Mouse (Mus musculus) left cerebral cortex, postnatal 14 days (tissue): Measurements from ENCODE around the gene Dok3. TPM values are rescaled to one million over a fixed set of nuclear protein-coding genes. Genes with fewer than 3 reads are reported as not detected.

Experiments
- DNase-seq, 2 experiments: peaks; one replicate each; pipeline ENCODE4 v3.0.0; 2021 to 2022; ENCODE audit warnings: low spot score in 2 of 2, mixed read lengths in 1 of 2
- intact Hi-C: fragments of 180-260 bp; cut with DNase I; formaldehyde crosslinking; loops from one replicate; pipeline ENCODE4 v1.15.1; 2025
- total RNA-seq, 2 experiments: library from RNA; stranded (reverse); gene quantifications; 2 replicates each; pipeline ENCODE4 v1.2.3; 2021

Dok3 gene
- total RNA-seq, 2 experiments from 2014 or later, result 6.2 to 7.9 TPM

DNA sequence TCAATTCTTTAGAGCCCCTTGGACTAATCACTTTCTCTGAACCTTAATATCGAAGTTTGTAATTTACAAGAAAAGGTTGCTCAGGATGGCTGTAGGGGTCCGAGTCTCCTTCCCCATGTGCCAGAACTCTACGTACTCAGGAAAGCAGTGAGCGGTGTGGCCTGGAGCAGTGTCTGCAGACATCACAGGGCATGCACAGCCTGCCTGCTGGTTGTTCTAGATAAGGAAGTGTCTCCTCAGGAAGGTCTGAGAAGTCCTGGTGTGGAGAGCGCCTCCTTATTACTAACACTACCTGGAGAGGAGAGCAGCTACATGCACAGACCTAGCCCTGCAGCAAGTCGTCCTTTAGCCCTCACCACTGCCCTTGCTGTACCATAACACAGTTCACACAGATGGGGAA, 15.7 kb upstream of the Dok3 start:
- DNase-seq, result no peak

DNA sequence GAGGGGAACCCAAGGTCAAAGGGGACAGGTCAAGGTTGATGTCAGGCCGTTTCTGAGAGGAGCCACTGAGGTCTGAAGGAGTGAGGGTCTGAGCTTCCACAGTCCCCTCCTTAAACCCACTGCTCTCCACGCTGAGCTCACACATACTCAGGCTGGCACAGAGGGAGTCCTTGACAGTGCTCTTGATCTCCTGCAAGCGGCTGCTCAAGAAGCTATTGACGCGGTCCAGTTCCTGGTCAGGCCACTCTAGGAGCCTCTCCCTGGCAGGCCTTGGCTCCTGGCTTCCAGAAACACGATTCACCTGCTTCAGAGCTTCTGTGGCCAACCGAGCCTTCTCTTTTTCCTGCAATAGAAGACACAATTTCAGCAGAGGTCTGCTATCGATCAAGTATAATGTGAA, 14.4 kb upstream of the Dok3 start:
- intact Hi-C loops, result no loop called here
- DNase-seq, result no peak

More for the DNA sequence above, 15.7 kb upstream of the Dok3 start:
- intact Hi-C loops, result no loop called here

DNA sequence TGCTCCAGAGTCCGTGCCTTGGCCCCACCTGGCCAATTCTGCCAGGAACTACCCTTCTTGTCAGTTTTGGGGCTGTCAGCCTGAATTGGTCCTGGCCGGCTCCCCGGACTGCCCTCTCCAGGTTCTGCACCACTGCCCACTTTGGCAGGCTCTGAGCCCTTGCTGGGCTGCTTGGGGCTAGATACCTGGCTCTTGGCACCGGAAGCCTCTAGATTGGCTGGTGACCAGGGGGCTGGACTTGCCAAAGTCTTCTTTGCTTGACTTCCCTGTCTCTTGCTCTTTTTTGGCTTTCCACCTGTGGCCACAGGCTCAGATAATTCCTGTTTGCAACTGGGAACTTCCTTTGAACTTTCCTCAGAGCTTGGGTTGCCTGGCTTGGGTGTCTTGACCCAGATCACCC, 13.8 kb upstream of the Dok3 start:
- DNase-seq, result no peak
- intact Hi-C loops, result no loop called here

DNA sequence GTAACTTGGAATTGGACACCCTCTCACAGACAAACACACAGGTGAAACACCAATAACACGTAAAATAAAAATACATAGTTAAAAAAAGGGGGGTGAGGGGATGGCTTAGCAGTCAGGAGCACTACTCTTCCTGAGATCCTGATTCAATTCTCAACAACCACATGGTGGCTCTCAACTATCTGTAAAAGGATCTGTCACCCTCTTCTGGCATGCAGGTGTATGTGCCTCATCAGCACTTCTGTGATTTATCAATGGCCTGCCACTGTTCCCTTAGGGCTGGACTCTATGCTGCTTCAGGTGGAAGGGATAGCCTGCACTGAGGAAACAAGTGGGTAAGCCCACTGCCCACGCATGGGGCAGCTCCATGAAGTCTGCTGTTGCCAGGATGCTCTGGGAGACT, 11.8 kb upstream of the Dok3 start:
- peak; percentile 55 for DNase-seq
- intact Hi-C loops, result no loop called here

DNA sequence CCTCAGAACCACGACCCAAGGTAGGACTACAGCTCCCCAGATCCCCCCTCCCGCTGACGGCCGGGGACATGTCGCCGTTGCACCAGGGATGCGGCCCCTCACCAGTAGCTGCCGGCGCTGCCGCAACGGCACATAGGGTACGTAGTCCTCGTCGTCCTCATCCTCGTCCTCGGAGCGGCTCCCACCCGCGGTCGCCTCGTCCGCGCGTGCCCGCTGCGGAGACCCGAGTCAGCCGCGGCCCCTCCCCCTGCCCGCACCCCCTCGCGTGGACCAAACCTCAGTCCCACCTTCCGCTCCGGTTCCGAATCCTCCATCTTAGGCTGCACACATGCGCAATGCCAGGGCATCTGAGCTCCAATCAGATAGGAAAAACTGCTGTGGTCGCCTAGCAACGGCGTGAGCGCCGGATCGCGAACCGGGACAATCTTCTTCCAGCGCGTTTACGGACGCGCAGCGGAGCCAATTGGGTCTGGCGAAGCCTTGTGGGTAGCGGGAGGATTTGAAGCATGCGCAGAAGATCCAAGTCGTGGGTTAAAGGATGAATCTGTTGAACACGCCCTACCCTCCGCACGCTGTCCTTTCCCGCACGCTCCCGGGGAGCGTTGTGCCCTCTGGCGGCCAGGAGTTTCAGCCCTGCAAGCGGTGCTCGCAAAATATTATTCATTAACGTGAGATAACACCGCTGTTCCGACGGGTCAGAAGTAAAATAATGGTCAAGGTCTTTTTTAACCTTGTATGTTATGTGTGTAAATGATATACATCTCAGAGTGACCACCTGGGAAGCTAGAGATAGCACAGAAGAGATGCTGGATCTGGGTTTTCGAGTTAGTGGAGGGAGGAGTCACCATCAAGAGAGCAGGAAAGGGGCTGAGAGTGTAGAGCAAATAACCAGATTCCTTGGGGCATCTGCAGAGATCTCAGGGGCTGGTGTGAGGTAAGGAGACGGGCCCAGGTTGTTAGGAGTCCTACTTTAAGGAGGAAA, 7.4 kb upstream of the Dok3 start, which contains the start of gene Ddx41:
Gene Ddx41 (minus strand): TSS at position 465 of the 982 bp plus-strand sequence.
- intact Hi-C loops, result no loop called here
- DNase-seq, result peak; percentile 100

DNA sequence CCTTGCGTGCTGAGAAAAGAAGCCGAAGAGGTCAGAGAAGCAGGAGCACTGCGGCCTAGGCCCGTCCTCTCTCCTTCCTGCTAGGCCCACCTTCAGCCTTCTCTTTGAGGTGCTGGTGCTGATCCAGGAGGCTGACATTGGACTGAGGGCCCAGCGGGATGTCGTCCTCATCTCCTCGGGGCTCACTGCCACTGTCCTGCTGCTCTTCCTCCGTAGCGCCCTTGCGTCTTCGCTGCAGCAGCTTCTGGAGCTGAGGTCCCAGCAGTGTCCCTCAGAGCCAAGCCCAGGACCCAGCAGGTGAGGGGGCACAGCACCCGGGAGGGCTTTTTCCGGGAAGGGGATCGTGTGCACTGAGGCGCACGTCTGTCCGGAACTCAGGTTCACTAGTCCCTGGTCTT, 6.7 kb upstream of the Dok3 start:
- intact Hi-C loops, result no loop called here

DNA sequence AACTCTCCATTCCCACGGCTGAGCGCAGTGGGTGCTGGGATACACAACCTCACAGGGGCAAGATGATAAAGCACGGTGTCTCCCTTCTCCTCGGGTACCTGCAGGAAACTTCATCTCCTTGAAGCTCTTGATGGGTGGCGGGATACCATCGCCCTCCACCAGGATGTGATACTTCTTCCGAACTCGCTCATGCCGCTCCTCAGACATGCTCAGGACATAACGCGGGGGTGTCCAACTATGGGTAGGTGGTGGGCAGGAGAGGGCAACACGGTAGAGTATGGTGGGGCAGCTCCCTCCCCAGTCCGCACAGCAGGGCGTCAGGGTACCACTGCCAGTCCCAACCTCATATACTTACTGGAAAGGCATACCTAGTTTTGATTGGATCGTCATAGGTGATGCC, 6.1 kb upstream of the Dok3 start:
- no peak for DNase-seq
- intact Hi-C loops, result no loop called here

More for the DNA sequence above, 6.7 kb upstream of the Dok3 start:
- DNase-seq, result no peak

DNA sequence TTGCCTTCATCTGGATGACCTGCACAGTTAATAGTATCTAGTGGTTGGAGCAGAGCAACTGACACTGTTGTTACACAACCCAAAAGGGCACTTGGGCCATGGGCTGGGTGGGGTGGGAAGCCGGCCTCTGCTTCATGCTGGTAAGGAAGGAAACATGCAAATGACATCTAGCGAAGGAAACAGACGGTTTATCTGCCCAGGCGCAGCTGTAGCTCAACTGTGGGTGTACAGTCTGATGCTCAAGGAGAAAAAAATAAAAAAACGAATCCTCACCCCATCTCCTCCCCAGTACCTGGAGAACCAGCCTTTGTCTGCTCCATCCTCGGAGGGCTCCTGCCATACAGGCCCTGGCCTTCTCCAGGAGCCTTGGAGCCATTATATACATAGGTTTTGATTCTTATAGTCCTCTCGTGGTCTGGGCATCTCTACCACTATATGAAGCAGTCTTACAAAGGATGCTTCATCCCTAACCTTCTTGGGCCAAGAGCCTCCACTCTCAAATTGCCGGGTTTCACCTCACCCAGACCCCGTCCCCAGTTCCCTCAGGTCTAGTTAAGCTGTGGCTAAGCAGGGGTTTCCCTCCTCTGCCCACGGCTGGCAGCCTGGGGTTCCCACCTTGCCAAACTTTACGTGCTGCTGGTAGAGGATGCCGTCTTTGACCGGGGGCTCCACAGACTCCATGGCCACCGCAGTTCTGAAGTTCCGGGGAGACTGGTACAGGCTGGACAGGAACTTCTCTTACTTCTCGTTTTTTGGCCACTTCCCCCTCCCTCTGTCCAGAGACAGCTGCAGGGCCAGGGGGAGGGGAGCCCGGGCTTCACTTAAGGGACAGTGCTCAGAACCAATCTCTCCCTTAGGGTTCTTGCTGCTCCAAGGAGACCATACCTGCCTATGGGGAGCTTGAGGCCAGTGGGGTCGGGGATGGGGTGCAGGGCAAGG, 993 bp downstream of the Dok3 start:
- peak in 1 of 2 experiments; percentile 39 for DNase-seq
- intact Hi-C loops, result no loop called here

DNA sequence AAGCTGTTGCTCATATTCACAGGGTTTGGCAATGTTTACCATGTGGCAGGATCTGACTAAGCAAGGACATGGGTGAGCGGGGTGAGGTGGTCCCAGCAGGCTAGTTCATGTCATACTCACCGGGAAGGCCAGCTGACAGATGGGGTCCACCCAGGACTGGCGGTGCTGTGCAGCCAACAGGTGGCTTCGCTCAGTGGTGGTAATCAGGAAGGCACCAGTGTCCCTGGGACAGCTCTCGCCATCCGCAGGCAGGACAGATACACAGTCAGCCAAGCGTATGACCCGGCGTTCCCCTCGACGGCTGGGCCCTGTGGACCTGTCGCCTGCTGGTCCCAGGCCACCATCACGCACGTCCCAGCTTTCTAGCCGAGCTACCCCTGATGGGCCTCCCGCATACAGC, 1.9 kb downstream of the Dok3 start:
- intact Hi-C loops, result no loop called here
- no peak for DNase-seq

DNA sequence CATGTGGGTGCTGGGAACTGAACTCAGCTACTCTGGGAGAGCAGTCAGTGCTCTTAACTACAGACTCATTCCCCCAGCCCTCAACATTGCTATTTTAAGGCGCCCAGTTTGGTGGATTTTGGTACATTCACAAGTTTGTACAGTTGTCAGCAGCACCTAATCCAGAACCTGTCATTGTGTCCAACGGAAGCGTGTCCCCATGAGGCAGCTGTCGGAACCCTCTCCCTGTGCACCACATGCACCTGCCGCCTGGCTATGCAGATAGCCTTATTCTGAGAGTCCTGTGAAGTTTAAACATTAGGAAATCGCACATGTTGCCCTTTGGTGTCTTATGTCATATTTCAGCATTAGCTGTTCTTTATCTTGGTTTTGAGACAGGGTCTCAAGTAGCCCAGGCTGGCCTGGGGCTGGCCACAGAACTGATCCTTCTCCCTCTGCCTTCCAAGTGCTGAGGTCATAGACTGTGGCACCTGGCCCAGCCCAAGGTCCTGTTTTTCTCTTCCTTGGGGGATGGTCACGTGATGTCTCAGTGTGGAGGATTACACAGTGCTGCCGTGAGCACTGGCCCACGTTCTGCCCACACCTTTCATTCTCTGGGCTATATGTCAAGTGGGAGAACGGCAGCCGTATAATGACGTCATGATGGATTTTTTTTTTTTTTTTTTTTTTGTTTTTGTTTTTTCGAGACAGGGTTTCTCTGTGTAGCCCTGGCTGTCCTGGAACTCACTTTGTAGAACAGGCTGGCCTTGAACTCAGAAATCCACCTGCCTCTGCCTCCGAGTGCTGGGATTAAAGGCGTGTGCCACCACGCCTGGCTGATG, 3.2 kb downstream of the Dok3 start:
- intact Hi-C loops, result no loop called here
- no peak for DNase-seq

DNA sequence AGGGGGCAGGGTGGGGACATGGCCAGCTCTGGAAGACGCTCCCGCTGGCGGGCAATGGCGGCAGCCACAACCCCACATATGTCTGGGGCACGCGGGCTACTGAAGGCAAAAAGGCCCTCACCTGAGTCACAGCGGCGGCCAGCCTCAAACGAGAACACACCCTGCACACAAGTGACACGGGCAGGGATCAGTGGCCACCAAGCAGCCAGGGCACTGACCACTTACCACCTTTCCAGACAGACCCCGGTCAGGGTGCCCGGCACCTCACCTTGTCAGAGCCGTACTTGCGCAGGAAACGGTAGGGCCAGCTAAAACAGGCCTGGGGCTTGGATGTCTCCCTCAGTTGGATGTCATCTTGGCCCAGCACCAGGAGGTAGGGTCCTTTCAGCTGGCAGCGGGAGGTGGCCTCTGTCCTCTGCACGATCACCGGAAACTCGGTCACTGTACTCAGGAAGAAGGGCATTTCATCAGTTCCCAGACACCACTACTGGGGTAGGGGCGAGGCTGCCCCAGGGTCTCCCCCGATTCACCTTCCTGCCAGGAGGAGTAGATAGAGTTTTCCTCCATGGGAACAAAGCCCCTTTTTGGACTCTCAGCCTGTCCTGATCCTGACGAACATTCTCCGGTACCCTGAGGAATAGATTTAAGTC, 5.0 kb downstream of the Dok3 start:
- intact Hi-C loops, result no loop called here

DNA sequence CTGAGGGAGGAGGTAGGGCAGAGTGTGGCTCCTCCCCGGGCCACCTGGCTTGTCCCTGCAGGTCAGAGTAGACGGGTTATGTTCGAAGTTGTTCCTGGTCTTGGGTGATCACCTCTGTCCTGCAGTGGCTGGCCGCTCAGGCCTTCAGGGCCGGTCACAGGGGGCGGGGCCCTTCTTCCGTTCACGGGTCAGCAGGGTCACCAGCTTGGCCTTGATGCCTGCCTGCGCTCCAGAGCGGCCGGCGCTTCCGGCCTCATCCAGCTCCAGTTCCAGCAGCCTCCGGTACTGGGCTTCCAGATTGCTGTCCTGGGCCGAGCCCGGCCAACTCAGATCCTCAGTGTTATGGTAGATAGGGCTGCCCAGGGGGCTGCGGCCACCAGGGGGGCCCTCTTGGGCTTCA, 5.8 kb downstream of the Dok3 start:
- DNase-seq, result no peak
- intact Hi-C loops, result no loop called here

More for the DNA sequence above, 5.0 kb downstream of the Dok3 start:
- DNase-seq, result no peak

DNA sequence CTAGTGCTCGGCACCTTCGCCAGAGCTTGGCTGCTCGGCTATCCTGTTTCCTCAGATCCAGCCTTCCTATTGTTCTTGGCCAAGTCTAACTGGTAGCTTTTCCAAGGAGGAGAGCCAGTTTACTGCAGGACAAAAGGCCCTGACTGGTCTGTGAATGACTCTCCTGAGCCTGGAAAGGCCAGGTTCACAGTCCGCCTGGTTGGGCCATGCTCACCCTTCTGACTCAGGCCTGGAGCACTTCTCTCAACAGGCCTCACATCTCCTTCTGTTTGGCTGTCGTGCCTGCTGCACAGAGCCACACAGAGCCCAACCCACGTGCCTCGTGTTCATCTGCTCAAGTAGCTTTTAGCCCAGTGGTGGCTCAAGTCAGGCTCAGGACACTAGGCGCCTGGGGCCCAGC, 6.4 kb downstream of the Dok3 start:
- intact Hi-C loops, result no loop called here
- no peak for DNase-seq

DNA sequence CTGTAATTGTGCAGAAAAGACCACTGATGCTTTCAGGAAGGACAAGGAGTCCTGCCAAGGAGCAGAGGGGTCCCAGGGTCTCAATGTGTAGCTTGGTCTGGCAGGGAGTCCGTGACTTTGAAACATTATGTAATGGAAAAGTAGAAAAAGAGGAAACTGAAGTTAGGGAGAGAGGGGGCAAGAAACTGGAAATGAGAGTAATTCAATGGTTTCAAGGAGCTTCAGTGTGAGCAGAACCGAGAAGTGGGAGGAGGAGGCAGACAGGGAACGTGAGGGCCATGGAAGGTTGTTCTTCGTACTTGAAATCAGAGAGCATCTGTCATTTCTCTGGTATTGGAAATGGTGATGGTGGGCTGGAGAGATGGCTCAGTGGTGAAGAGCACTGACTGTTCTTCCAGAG, 9.5 kb downstream of the Dok3 start:
- no peak for DNase-seq
- intact Hi-C loops, result no loop called here

DNA sequence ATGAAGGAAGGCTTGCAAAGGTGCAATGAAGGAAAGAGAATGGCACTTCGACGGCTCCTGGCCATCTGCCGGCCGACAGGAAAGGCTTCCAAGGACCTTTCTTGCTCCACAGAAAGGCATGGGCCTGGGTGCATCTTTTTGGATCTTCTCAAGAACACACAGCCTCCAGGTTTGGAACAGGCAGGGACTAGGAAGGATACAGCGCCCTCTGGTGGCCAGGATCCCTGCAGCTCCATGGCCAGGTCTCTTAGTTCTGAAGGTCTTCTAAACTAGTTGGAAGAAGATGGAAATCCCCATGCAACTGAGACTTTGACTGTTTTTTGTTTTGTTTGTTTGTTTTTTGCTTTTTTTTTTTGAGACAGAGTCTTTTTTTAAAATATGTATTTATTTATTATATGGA, 12.1 kb downstream of the Dok3 start:
- peak; percentile 94 for DNase-seq
- intact Hi-C loops, result loop anchor here (2.0 kb wide), 1 partner anchor 112 kb away; no protein-coding TSS in a partner anchor

DNA sequence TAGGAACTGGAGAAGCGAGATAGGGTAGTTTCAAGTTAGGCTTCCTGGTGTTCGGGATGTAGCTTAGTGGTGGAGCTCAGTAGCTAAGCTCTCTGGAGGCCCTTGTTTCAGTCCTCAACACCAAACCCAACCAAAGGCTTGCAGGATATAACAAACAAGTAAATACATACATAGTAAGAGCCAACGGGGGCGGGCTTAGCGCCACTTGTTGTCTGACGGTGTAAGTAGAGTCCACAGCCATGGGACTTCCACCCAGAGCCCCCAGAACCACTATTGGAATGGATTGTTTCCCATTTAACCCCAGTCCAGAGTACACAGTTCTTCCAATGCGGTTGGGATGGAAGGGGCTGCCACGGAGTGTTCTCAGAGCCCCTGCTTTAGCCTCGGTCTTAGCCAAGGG, 15.3 kb downstream of the Dok3 start:
- intact Hi-C loops, result loop anchor here (2.0 kb wide), 2 partner anchors 27 to 39 kb away; no protein-coding TSS in a partner anchor

DNA sequence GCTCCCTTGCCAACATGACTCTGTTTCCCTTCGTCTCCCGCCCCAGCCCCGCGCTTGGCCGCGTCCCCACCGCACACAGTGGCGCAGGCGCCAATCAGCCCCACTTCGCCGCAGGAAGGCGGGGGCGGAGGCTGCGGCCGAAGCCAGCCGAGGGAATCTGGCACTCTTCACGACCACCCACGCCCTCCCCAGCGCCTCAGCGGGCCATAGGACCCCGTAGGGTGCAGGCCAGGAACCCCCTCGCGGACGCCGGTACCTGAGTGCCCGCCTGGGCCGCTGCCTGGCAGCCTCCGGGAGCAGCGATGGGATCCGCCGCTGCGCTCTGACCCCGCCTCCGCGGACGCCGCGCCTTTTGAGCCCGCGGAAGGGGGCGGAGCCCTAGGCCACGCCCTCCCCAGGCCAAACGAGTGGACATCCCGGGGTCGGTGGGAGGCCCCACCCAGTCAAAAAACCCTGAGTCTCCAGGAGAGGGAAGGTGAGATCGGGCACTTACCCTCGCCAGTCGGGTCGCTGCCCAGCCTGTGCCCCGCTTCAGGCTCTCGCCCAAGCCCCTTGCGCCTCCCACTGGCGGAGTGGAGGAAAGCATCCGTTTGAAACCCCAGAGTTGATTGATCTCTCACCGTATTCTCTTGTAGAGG, 15.9 kb downstream of the Dok3 start, which contains the start of gene Pdlim7:
Gene Pdlim7 (minus strand): TSS at position 566 of the 638 bp plus-strand sequence.
- peak; percentile 76 to 84 for DNase-seq
- intact Hi-C loops, result loop anchor here (2.0 kb wide), 2 partner anchors 26 to 38 kb away; no protein-coding TSS in a partner anchor

More for the DNA sequence above, 15.3 kb downstream of the Dok3 start:
- DNase-seq, result no peak
